Mouse (Mus musculus) erythroblast, adult 5-6 weeks (primary cell): ENCODE data around the gene Ephb3. TPM values are rescaled to one million over a fixed set of nuclear protein-coding genes. Genes with fewer than 3 reads are reported as not detected.

Source experiments
- ATAC-seq: replicated peaks from 2 replicates; pipeline ENCODE4 v1.8.0; 2016; ENCODE audit warnings: moderate number of reproducible peaks, mild to moderate bottlenecking, moderate TSS enrichment, inconsistent platforms; ENCODE audit not compliant: poor library complexity, low FRiP score, severe bottlenecking
- total RNA-seq, 2 experiments: library from RNA; stranded (forward) in 1 of 2; stranded (reverse) in 1 of 2; fragments of 150-400 nt in 1 of 2; fragments of 200-764, 138-1000 nt in 1 of 2; gene quantifications; 2 replicates each; pipeline versions ENCODE4 v1.2.3 to v1.2.4; 2015 to 2017; ENCODE audit warnings: low replicate concordance in 2 of 2

Ephb3 gene
- total RNA-seq, 2 experiments from 2014 or later, result not detected

- ATAC-seq, result no peak
These were observed 40.2 kb downstream of the Ephb3 start for GRCm38 (mm10) chr16:21244803-21245202.

DNA sequence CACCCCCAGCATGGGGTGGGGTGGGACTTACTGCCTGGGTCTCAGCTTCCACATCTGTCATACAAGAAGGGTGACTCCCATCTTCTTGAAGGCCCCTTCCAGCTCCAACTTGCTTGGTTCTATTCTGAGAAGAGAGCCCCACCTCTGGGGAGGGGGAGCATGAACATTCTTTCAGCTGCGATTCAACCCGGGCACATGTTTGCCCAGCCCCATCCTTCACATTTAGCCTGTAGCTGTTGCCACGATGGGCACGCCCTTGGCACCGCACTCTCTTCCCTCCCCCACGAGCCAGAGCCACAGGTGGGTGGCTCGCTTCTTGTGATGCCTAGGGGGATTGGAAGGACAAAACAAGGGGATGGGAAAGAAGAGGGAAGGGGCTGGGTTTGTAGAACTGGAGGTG, 40.8 kb downstream of the Ephb3 start:
- no peak for ATAC-seq

- ATAC-seq, result no peak
These were observed 41.4 kb downstream of the Ephb3 start for GRCm38 (mm10) chr16:21245931-21246390.

DNA sequence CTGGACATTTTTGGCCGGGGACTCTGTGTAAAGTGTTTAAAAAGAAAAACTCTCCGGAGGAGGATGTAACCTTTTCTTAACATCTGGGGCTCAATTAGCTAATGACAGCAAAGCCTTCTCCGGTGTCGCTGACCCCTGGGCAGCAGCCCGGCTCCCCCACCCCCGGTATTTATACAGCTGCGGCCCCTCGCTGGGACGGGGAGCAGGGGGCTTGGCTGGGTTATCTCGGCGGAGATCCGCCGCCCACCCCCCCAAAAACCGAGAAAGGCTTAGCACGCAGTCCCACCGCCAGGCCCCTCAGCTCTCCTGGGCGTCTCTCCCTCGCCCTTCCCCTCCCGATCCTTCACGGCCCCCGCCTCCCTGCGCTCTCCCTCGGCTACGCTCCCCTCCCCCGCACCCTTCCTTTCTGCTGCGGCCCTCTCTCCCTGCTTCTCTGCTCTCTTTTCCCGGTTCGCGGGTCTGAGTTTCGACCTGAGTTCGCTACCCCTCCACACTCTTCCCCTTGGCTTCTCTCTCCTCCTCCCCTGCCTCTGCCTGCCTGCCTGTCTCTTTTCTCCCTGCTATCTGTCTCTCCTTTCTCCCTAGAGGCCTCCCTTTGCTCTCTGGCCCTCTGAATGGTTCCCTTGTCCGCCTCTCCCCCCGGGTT, 42.0 kb downstream of the Ephb3 start:
- ATAC-seq, result no peak

DNA sequence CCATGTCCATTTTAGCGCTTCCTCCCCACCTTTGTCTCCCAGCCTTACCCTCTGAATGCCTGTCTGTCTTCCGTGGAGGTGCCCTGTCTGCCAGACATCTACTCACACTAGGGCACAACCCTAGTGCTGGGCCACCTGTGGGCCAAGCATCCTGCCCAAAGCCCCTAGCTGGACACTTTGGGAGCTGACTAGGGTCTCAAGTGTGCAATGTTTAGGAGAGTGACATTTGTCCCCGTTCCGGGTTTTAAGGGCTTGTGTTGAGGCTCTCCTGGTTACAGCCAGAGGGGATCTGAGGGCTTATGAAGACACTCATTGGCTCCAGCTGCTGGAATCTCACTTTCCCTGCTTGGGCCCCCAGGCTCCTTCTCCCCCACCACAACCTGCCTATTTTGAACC, 42.5 kb downstream of the Ephb3 start:
- ATAC-seq, result no peak

- ATAC-seq, result no peak
These were observed 43.5 kb downstream of the Ephb3 start for GRCm38 (mm10) chr16:21247871-21248712.

DNA sequence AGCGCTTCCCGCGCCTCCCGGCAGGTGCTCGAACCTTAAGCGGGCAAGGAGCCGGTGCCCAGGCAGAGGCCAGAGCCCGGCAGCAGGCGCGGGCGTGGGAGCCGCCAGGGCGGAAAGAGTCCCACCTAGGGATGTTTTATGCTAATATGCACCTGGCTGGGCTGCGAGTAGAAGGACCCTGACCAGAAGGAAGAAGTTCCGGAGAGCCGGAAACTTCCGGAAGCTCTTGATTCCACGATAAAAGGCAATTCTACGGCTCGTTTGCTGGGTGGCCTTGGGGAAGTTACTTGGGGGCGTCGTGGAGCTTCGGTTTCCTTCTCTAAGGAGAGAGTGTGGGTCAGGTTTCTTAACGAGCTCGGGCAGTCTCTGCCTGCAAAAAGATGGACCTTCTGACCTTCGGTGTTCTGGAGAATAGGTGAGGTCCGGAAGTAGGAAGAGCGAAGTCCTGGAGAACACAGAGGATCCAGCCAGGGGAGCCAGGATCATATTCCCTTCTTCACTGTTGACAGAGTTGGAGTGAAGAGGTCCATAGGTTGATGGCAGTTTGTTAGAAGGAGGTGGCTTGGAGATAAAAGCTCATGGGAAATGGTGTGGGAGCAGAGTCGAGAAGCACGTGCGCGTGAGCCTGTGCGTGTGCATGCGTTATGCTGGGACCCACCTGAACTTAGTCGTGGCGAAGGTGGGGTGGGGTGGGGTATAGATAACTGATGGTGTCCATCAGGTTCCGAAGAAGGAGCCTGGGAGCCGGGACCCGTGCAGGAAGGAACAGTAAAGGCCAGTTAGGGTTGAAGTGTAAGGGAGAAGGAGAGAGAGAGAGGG, 44.4 kb downstream of the Ephb3 start:
- no peak for ATAC-seq

GRCm38 (mm10) chr16:21252401-21252955, 47.9 kb downstream of the Ephb3 start:
- no peak for ATAC-seq

DNA sequence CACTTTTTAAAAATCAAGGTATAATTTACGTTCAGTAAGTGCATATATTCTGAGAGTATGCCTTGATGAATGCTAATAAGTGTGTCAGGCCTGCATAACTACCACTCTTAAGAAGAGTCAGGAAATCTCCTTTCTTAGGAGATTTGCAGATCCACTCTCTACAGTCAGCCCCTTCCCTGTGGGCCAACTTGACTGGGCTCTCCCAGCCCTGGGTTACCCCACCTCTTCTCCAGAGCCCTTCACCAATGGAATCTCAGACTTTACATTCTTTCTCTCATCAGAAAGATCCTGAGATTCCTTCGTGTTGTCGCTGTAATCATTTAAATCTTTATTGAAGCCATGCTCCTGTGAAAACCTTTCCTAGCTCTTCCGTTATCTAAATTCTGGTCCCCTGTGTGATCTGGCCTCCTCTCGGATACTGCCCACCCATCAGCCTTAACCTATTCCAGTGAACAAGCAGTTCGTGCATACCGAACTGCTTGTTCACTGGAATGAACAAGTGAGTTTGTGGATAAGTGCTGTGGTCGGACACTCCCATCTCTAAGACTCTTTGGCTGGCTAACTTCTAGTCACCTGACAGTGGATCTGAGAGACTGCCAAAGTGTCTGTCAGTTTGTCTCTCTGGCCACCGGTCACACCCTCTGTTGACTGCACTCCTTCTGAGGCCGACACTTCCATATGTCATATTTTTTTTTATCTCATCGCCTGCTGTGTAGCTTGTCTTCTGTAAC, 51.2 kb downstream of the Ephb3 start:
- ATAC-seq, result no peak

DNA sequence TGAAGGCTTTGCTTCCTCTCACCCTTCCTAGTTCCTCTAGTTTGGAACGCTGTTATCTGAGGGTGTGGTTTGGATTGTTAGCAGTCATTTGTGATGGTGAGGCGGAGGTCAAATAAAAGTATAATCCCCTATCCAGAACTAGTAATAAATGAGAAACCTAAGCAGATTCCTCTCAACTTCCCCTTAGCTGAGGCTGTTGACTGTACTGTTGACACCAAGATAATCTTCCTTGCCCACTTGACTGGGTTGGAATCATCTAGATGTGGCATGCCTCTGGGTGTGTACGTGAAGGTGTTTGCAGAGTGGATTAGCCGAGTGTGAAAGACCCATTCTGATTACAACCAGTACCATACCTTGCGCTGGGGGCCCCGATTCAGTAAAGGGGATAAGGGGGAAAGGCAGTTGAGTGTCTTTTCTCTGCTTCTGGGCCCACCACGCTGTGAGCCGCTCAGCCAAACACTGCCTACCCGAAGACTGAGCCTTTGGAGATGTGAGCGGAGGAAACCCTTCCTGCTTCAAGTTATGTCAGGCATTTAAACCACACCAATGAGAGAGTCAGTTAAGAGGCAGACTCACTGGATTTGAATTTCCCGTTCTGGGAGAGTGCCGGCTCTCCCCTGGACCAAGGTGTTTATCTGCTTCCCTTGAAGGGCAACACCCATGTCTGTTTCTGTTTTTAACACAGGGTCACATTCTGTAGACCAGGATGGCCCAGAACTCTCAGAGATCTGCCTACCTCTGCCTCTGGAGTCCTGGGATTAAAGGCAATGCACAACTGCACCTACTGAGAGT, 52.2 kb downstream of the Ephb3 start:
- no peak for ATAC-seq

GRCm38 (mm10) chr16:21265417-21265816, 60.9 kb downstream of the Ephb3 start:
- no peak for ATAC-seq

GRCm38 (mm10) chr16:21269775-21270174, 65.2 kb downstream of the Ephb3 start:
- ATAC-seq, result no peak

- no peak for ATAC-seq
These were observed 67.3 kb downstream of the Ephb3 start for GRCm38 (mm10) chr16:21271773-21272247.

GRCm38 (mm10) chr16:21272748-21273147, 68.2 kb downstream of the Ephb3 start:
- no peak for ATAC-seq

Other genes with a start within 250 kb of the Ephb3 start
- gene Teddm3, start 50.8 kb upstream of the Ephb3 start, total RNA-seq (2015; ENCODE audit: low replicate concordance), result not detected in 2 replicates
- not detected in 2 replicates for gene Teddm3, start 50.8 kb upstream of the Ephb3 start, total RNA-seq (2017; ENCODE audit: low replicate concordance)
- gene Vps8, start 218.4 kb downstream of the Ephb3 start, total RNA-seq (2015; ENCODE audit: low replicate concordance), result 3.6 and 9.4 TPM in 2 replicates
- 6.4 and 12.6 TPM in 2 replicates for gene Vps8, start 218.4 kb downstream of the Ephb3 start, total RNA-seq (2017; ENCODE audit: low replicate concordance)